Mouse (Mus musculus): ENCODE results near the gene Stam2.

The Stam2 gene

GRCm38 (mm10) chr2:52742256-52743158, at the start of gene Stam2:
Stam2 (minus strand) TSS chr2:52742281.
- DNase-seq: peak; percentile 83

- DNase-seq: no peak
Observed at GRCm38 (mm10) chr2:52785106-52785721, 43.1 kb upstream of the Stam2 start.

- no peak for DNase-seq
Observed at GRCm38 (mm10) chr2:52779987-52780386, 37.9 kb upstream of the Stam2 start.

GRCm38 (mm10) chr2:52779381-52779780, 37.3 kb upstream of the Stam2 start:
- no peak for DNase-seq

- peak; percentile 67 for DNase-seq
Observed at GRCm38 (mm10) chr2:52777839-52778238, 35.8 kb upstream of the Stam2 start.

GRCm38 (mm10) chr2:52774373-52774772, 32.3 kb upstream of the Stam2 start:
- DNase-seq: no peak

GRCm38 (mm10) chr2:52772774-52773393, 30.8 kb upstream of the Stam2 start:
- DNase-seq: peak; percentile 12

GRCm38 (mm10) chr2:52765130-52765529, 23.0 kb upstream of the Stam2 start:
- no peak for DNase-seq

- no peak for DNase-seq
Observed at GRCm38 (mm10) chr2:52763891-52764290, 21.8 kb upstream of the Stam2 start.

- DNase-seq: peak; percentile 83
Observed at GRCm38 (mm10) chr2:52763040-52763736, 21.1 kb upstream of the Stam2 start.

- no peak for DNase-seq
Observed at GRCm38 (mm10) chr2:52762529-52762928, 20.4 kb upstream of the Stam2 start.

- DNase-seq: peak; percentile 74
Observed at GRCm38 (mm10) chr2:52758627-52759026, 16.5 kb upstream of the Stam2 start.

- DNase-seq: peak; percentile 26
Observed at GRCm38 (mm10) chr2:52756691-52757090, 14.6 kb upstream of the Stam2 start.

GRCm38 (mm10) chr2:52753573-52754317, 11.7 kb upstream of the Stam2 start:
- no peak for DNase-seq

- DNase-seq: no peak
Observed at GRCm38 (mm10) chr2:52744099-52744498, 2.0 kb upstream of the Stam2 start.

- DNase-seq: peak; percentile 74
Observed at GRCm38 (mm10) chr2:52741681-52742255, 313 bp downstream of the Stam2 start.

- no peak for DNase-seq
Observed at GRCm38 (mm10) chr2:52740596-52740995, 1.5 kb downstream of the Stam2 start.

GRCm38 (mm10) chr2:52734504-52734903, 7.6 kb downstream of the Stam2 start:
- no peak for DNase-seq

- no peak for DNase-seq
Observed at GRCm38 (mm10) chr2:52733659-52734058, 8.4 kb downstream of the Stam2 start.

- DNase-seq: no peak
Observed at GRCm38 (mm10) chr2:52732611-52733010, 9.5 kb downstream of the Stam2 start.

GRCm38 (mm10) chr2:52732001-52732400, 10.1 kb downstream of the Stam2 start:
- no peak for DNase-seq

GRCm38 (mm10) chr2:52730891-52731290, 11.2 kb downstream of the Stam2 start:
- no peak for DNase-seq
